Mouse (Mus musculus): ENCODE measurements at regions not wholly inside any gene's neighbourhood (a gene's known extent, or its start where the extent isn't known, plus 50 kb on each side); places are given as distances from the start of the nearest gene placed in this dataset.

- TF ChIP-seq ZC3H11A (IDR thresholded peaks at IDR 0.05; ENCODE audit: low read depth, low read length) = no peak
- TF ChIP-seq MXI1 (IDR thresholded peaks at IDR 0.05; ENCODE audit: low read depth, low read length) = no peak
- no peak for TF ChIP-seq CTCF (conservative IDR thresholded peaks at IDR 0.05 in 1 of 2, IDR thresholded peaks at IDR 0.05 in 1 of 2; ENCODE audit: low read depth in 2 of 2, low read length in 2 of 2)
- no peak for TF ChIP-seq EP300 (IDR thresholded peaks at IDR 0.05; ENCODE audit: low read length)
- no peak for TF ChIP-seq SIN3A (IDR thresholded peaks at IDR 0.05; ENCODE audit: low read length)
- TF ChIP-seq TCF12 (IDR thresholded peaks at IDR 0.05; ENCODE audit: low read depth, low read length) = no peak
- TF ChIP-seq POLR2A (IDR thresholded peaks at IDR 0.05; ENCODE audit: low read depth, low read length) = no peak
Observed at GRCm38 (mm10) chr13:113494688-113495087, 123.7 kb downstream of the Snx18 start.
